Mouse (Mus musculus): ENCODE data around the gene Nos3.

GRCm38 (mm10) chr5:24352251-24352859, 12.3 kb upstream of the Nos3 start:
- TF ChIP-seq GATA1 (IDR thresholded peaks at IDR 0.05; ENCODE audit: low read length) (no peak), TAL1 (IDR thresholded peaks at IDR 0.05; ENCODE audit: low read length) (no peak)

All from erythroblast, embryonic 14.5 days (primary cell).